Mouse (Mus musculus) left cerebral cortex, adult 2 months (tissue): ENCODE measurements around the gene Icmt. TPM values are rescaled to one million over a fixed set of nuclear protein-coding genes. Genes with fewer than 3 reads are reported as not detected.

Experiments
- DNase-seq, 2 experiments: peaks; one replicate each; pipeline ENCODE4 v3.0.0; 2021 to 2022; ENCODE audit warnings: low spot score in 2 of 2, mixed read lengths in 1 of 2; ENCODE audit errors: extremely low spot score in 1 of 2
- H3K27ac ChIP-seq: fragments of 200-600 bp; 2 replicates; pipeline ENCODE4 v1.8.1; 2022
- H3K4me3 ChIP-seq: fragments of 200-600 bp; 2 replicates; pipeline ENCODE4 v1.8.1; 2022
- CTCF ChIP-seq: fragments of 200-600 bp; IDR thresholded peaks from 2 replicates; pipeline ENCODE4 v1.8.1; 2022; ENCODE audit warnings: antibody characterized with exemption, mild to moderate bottlenecking, moderate library complexity
- intact Hi-C: fragments of 180-260 bp; cut with DNase I; formaldehyde crosslinking; loops from one replicate; pipeline ENCODE4 v1.15.1; 2025
- total RNA-seq, 2 experiments: library from RNA; stranded (reverse); gene quantifications; 2 replicates each; pipeline ENCODE4 v1.2.3; 2021

Icmt gene
- total RNA-seq, 2 experiments from 2014 or later = 49.8 to 54.3 TPM

GRCm38 (mm10) chr4:152313211-152313632 lies 16.2 kb downstream of the Icmt start:
- intact Hi-C loops = no loop called here
- TF ChIP-seq CTCF = no peak
- Histone ChIP-seq H3K4me3 (peak overlapping the region; percentile 47), H3K27ac (no peak overlapping the region)
- peak; percentile 43 to 50 for DNase-seq

GRCm38 (mm10) chr4:152313934-152314333 lies 16.9 kb downstream of the Icmt start:
- H3K4me3 ChIP-seq = no peak overlapping the region
- H3K27ac ChIP-seq = no peak overlapping the region
- intact Hi-C loops = no loop called here
- peak; percentile 18 for TF ChIP-seq CTCF
- DNase-seq = no peak

GRCm38 (mm10) chr4:152315498-152316213 lies 18.6 kb downstream of the Icmt start:
- peak overlapping the region; percentile 48 for H3K4me3 ChIP-seq
- H3K27ac ChIP-seq = peak overlapping the region; percentile 44
- no peak for TF ChIP-seq CTCF
- intact Hi-C loops = no loop called here
- no peak for DNase-seq

- Histone ChIP-seq H3K27ac (no peak overlapping the region), H3K4me3 (no peak overlapping the region)
- TF ChIP-seq CTCF = no peak
- intact Hi-C loops = no loop called here
- no peak for DNase-seq
Observed at GRCm38 (mm10) chr4:152317631-152318033, 20.6 kb downstream of the Icmt start.

- H3K4me3 ChIP-seq = peak within 1 kb of the TSS; percentile 31; the same call in 1 of the 2 replicates
- DNase-seq = peak; percentile 49 to 58
- no peak within 1 kb of the TSS for H3K27ac ChIP-seq
- intact Hi-C loops = no loop called here
- peak; percentile 68 for TF ChIP-seq CTCF
Observed at GRCm38 (mm10) chr4:152318517-152319234, 21.6 kb downstream of the Icmt start, which contains the start of gene Rnf207. Gene Rnf207 (minus strand): TSS chr4:152318993.

GRCm38 (mm10) chr4:152321464-152321863 lies 24.4 kb downstream of the Icmt start:
- no peak for DNase-seq
- intact Hi-C loops = no loop called here
- no peak overlapping the region for H3K27ac ChIP-seq
- no peak for TF ChIP-seq CTCF
- no peak overlapping the region for H3K4me3 ChIP-seq

- intact Hi-C loops = loop anchor here (5.0 kb wide), 2 partner anchors 152 to 153 kb away; partner anchors contain the start of genes Kcnab2 and Nphp4
- TF ChIP-seq CTCF = no peak
- Histone ChIP-seq H3K4me3 (peak overlapping the region; percentile 97), H3K27ac (peak overlapping the region; percentile 34; the same call in 1 of the 2 replicates)
- DNase-seq = no peak
Observed at GRCm38 (mm10) chr4:152324641-152325562, 27.9 kb downstream of the Icmt start.

GRCm38 (mm10) chr4:152325574-152326411 lies 28.8 kb downstream of the Icmt start, which contains the start of gene Rpl22:
Gene Rpl22 (plus strand): TSS chr4:152325742.
- Histone ChIP-seq H3K4me3 (peak within 1 kb of the TSS; percentile 97), H3K27ac (peak within 1 kb of the TSS; percentile 83)
- intact Hi-C loops = loop anchor here (5.0 kb wide), 2 partner anchors 152 to 153 kb away; partner anchors contain the start of genes Kcnab2 and Nphp4
- peak; percentile 92 to 94 for DNase-seq
- TF ChIP-seq CTCF = peak; percentile 13; the same call in 1 of the 2 replicates

- DNase-seq = no peak
- intact Hi-C loops = loop anchor here (5.0 kb wide), 2 partner anchors 151 to 154 kb away; partner anchors contain the start of genes Kcnab2 and Nphp4
- no peak overlapping the region for H3K27ac ChIP-seq
- peak overlapping the region; percentile 97 for H3K4me3 ChIP-seq
- TF ChIP-seq CTCF = no peak
Observed at GRCm38 (mm10) chr4:152326543-152326942, 29.5 kb downstream of the Icmt start.

- TF ChIP-seq CTCF = peak; percentile 40; the same call in 1 of the 2 replicates
- no peak overlapping the region for H3K27ac ChIP-seq
- intact Hi-C loops = loop anchor here (5.0 kb wide), 2 partner anchors 149 to 156 kb away; partner anchors contain the start of genes Kcnab2 and Nphp4
- peak in 1 of 2 experiments; percentile 35 for DNase-seq
- no peak overlapping the region for H3K4me3 ChIP-seq
Observed at GRCm38 (mm10) chr4:152328691-152329090, 31.7 kb downstream of the Icmt start.
